Mouse (Mus musculus): ENCODE data around the gene Ybx1.

Ybx1 gene

GRCm38 (mm10) chr4:119274627-119275026, 19.8 kb downstream of the Ybx1 start:
- DNase-seq (ENCODE audit: low spot score) = no peak

DNA sequence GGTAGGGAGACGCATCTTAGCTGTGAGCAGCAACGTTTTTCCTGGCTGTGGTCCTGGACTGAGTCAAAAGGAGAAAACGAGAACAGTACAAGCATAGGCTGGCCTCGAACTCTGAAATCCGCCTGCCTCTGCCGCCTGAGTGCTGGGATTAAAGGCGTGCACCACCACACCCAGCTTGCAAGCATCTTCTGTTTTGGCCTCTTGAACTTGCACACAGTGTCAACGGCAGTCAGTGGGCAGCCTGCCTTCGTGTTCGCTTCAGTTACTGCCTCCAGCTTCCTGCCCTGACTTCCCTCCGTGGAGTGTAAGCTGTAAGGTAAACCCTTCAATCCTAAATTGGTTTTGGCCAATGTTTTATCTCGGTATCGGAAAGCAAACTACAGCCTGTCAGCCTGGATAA, 27.8 kb downstream of the Ybx1 start:
- no peak for DNase-seq (ENCODE audit: low spot score)

GRCm38 (mm10) chr4:119263459-119263858, 30.9 kb downstream of the Ybx1 start:
- no peak for DNase-seq (ENCODE audit: low spot score)

DNA sequence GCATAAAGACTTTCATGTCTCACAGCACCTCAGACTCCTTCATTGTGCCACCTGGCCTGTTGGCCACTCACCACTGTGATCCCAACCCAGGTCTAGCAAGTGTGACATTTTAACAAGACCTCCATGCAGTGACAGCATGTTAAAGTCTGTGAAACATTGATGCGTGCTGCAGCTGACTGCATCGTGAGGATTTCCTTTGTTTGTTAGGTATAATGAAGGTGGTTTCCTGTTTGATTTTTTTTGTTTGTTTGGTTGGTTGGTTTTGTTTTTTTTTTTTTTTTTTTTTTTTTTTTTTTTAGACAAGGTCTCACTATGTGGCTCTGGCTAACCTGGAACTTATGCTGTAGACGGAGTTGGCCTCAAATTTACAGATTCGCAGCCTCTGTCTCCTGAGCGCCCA, 31.9 kb downstream of the Ybx1 start:
- no peak for DNase-seq (ENCODE audit: low spot score)

- DNase-seq (ENCODE audit: low spot score) = no peak
These were observed 33.2 kb downstream of the Ybx1 start for GRCm38 (mm10) chr4:119261087-119261713.

DNA sequence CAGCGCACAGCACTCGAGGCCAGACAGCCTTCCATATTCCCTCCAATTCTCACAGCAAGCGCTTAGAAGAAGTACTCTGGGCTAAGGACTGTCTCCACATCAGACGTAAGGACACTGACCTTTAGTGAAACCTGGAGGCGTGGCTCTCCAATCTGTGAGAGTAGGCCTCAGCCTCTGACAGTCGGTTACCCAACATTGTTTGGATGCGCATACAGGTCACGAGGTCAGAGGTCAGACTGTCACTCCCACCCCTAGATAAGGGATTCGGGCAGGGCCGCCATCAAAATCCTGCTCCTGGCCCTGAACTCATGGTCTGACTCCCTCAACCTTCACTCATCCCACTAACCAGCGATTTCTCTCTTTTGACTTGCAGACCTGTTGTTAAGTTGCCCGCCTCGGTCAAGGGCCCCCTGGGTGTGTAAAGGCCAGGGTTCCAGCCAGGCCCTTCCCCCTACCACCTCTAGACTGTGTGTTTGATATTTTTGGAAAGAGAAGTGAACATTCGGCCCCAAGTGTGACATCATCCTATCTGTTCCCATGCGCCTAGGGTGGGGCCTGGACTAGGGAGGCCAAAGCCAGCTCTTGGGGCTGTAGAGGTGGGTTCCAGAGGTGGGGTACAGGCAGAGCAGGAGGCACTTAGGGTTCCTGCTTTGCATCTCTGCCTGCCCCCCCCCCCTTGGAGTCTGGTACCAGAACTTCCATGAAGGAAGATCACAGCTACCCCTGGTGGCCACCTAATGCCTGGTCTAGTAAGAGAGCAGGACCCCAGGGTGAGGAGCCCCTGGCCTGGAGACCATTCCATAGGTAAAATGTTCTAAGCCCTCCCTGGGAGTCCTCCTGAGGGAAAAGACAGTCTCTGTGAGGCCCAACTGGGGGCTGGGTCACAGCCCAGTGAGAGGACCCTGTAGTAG, 34.8 kb downstream of the Ybx1 start:
- DNase-seq (ENCODE audit: low spot score) = no peak

GRCm38 (mm10) chr4:119257083-119257482, 37.3 kb downstream of the Ybx1 start:
- no peak for DNase-seq (ENCODE audit: low spot score)

GRCm38 (mm10) chr4:119255351-119255750, 39.1 kb downstream of the Ybx1 start, which contains the start of gene Cldn19:
Gene Cldn19, plus strand, starts transcription at chr4:119255414.
- no peak for DNase-seq (ENCODE audit: low spot score)

DNA sequence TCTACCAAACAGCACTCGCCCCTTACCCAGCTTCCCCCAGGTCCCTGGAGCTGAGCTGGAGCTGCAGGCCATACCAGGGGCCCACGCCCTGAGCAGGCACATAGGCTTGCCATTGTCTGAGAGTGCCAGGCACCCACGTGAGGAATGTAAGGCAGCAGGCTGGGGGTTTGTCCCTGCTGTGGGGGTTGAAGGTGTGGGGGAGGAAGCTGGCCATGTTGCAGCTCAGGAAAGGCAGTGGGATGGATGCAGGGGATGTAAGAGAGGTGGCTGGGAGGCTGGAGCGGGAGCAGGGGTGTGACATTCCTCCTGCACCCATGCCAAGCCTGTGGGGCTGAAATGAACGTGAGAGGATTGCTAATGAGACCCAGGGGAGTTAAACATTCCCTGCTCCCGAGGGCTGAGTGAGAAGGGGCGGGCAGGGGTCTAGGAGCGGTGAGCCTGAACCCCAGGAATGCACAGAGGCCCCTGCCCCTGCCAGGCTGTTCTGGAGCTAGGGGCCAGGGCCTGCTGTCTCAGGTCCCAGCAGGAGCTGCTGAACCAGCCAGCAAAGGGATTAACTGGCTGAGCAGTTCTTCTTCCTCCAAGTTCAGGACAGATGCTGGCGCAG, 40.3 kb downstream of the Ybx1 start:
- no peak for DNase-seq (ENCODE audit: low spot score)

DNA sequence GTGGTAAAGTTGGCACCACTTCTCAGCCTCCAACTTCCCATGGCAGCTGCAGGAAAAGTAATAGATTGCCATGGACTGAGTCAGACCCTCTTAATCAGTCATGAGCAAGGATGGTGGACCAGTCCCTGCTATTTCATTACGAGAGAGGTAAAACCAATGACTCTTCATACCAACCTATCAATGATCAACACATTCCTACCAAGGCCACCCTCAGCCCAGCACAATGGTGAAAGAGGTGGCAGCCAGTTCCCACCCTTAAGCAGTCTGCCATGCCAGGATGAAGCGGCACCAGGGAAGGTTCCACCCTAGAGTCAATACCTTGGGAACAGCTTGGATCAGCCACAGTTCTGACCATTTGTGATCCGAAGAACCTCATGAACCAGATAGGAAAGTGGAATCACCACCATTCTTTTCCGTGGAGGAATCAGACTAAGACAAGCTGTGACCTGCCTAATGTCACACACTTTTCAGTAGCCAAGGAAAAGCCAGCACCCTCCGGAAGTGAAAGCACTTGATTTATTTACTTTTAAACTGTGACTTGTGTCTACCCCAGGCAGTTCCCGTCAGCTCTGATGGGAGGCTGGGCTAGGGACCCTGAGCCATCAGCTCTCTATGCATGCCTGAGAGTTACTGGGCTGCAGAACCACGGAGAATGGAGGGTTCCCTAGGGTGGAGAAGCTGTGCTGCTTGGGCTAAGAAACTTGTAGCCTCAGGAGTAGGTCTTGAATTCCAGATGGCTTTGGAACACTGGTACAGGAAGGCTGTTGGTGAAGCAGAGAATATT, 42.2 kb downstream of the Ybx1 start:
- DNase-seq (ENCODE audit: low spot score) = no peak

DNA sequence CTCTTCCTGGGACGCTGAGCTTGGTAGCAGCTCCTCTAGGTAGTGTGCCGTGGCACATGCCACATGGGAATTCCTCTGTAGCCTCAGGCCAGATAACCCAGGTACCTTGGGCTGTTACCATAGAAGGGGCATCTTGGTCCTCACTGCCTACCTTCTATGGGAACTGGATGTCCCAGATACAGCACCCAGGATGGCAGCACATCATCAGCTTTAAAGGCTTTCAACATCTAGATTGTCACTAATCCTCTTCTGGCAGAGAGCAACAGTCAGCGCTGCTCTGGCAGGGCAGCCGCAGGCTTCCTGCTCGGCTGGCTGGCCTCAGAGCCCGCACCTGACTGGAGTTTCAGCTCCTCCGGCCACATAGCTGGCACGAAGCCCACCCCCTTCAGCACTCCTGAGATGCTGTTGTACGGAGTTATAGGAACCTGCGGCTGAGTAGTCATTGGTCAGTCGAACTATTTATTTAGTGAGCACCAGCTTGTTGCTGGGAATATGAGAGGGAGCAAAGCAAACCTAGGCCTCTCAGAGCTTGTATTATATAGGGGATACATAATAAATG, 45.9 kb downstream of the Ybx1 start:
- DNase-seq (ENCODE audit: low spot score) = no peak

- no peak for DNase-seq (ENCODE audit: low spot score)
These were observed 46.8 kb downstream of the Ybx1 start for GRCm38 (mm10) chr4:119247462-119248235.

DNA sequence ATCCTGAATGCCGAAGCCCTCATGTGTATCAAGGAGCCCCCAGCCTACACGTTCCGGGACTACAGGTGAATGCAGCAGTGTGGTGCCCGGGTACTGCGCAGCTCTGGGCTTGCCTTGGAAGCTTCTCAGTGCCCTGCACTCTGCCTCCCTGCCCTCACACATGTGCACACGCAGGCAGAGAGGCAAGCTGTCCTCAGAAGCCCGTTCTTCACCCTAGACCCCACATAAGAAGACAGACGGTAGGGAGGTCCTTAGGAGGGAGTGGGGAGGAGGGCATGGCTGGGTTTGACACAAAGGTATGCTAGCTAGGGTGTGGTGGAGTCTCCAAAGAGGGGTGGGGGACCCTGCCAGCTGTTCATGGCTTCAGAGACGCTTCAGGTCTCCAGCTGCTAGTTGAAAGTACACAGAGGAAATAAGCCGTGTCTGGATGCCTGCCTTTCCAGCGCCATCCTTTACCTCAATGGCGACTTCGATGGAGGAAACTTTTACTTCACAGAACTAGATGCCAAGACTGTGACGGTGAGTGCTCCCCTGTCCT, 47.6 kb downstream of the Ybx1 start:
- DNase-seq (ENCODE audit: low spot score) = no peak

DNA sequence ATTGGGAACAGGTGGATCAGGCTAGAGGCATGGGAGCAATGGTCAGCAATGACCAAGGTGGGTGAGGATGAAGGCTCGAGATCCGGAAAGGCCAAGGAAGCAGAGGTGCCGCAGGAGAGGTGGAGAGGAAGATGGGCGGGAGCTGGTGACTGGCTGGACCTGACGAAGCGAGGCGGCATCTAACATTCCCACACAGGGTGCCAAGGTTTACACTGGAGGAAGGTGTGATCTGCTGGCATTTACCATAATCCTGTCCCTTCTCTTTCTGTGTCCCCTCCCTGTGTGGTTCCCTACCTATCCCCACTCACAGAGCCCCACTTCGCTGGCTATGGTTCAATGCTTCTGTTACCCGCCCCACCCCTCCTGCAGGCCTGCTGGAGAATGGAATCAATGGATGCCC, 48.4 kb downstream of the Ybx1 start:
- DNase-seq (ENCODE audit: low spot score) = no peak

- no peak for DNase-seq (ENCODE audit: low spot score)
These were observed 48.8 kb downstream of the Ybx1 start for GRCm38 (mm10) chr4:119245556-119245955.

- DNase-seq (ENCODE audit: low spot score) = peak; percentile 70
These were observed 49.8 kb downstream of the Ybx1 start for GRCm38 (mm10) chr4:119244468-119245240.

DNA sequence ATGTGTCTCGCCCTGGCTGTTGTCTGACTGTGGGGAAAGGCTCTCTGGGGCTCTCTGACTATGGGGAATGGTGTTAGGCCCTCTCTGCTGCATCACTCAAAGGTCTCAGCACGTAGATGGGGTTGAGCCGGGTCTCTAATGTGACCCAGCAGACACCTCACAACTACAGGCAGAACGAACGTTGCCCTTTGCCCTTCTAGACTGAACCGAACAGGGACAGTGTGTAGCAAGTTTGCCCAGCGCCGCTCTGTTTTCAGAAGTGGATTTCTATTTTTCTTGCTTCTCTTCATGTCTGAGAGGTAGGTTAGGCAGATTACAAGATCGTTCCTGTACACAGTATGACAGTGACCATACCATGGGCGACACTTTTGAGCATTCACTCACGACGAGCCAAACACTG, 51.8 kb downstream of the Ybx1 start:
- DNase-seq (ENCODE audit: low spot score) = no peak

- DNase-seq (ENCODE audit: low spot score) = no peak
These were observed 52.7 kb downstream of the Ybx1 start for GRCm38 (mm10) chr4:119241664-119242063.

- DNase-seq (ENCODE audit: low spot score) = no peak
These were observed 55.2 kb downstream of the Ybx1 start for GRCm38 (mm10) chr4:119239181-119239682.

DNA sequence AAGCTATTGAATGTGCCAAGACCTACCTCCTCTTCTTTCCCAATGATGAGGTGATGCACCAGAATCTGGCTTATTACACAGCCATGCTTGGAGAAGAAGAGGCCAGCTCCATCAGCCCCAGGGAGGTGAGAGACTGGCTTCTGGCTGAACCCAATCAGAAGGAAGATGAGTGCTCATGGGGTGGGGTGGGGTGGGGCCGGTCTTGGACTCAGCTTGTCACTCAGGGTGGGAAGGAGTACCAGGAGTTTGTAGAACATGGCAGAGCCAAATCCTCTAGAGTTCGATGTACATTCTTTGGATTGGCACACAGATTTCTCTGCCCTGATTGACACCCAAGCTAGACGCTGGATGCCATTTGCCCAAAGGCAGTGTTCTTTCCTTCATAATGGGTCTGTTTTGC, 55.7 kb downstream of the Ybx1 start:
- DNase-seq (ENCODE audit: low spot score) = no peak
